Mouse (Mus musculus): ENCODE measurements at regions not wholly inside any gene's neighbourhood (a gene's known extent, or its start where the extent isn't known, plus 50 kb on each side); places are given as distances from the start of the nearest gene placed in this dataset.

GRCm38 (mm10) chr3:101704326-101704725 is 99.8 kb upstream of the Atp1a1 start:
- no peak overlapping the region for H3K4me2 ChIP-seq (ENCODE audit: low read depth, low read length)
- no peak overlapping the region for H3K4me3 ChIP-seq (ENCODE audit: low read depth, low read length)
- peaks cover 19% of the 10 kb centered on the region for H3K4me1 ChIP-seq (ENCODE audit: control insufficient read depth, insufficient read depth, low read length)
- no peaks in the 10 kb centered on the region for H3K9me3 ChIP-seq (ENCODE audit: control insufficient read depth, low read length)
- ATAC-seq (ENCODE audit: low read depth) = no peak
- DNase-seq (ENCODE audit: low spot score) = no peak
- H3K36me3 ChIP-seq (ENCODE audit: control insufficient read depth, insufficient read depth, low read length) = no peaks in the 10 kb centered on the region
- H3K9ac ChIP-seq (ENCODE audit: low read depth, low read length) = no peak overlapping the region
- no peak overlapping the region for H3K27ac ChIP-seq (replicated peaks; ENCODE audit: low read depth, low read length)
- no peaks in the 10 kb centered on the region for H3K27me3 ChIP-seq (replicated peaks; ENCODE audit: control insufficient read depth, insufficient read depth, low read length)
- 89% methylated on average over 5 of the region's 5 CpGs for WGBS

- no peak overlapping the region for H3K4me3 ChIP-seq (ENCODE audit: low read depth, low read length)
- DNase-seq (ENCODE audit: low spot score) = peak; percentile 41
- no peaks in the 10 kb centered on the region for H3K27me3 ChIP-seq (replicated peaks; ENCODE audit: control insufficient read depth, insufficient read depth, low read length)
- 0 out of 2 replicates have a peak overlapping the region, but pooled peaks have one; percentile 1 for H3K27ac ChIP-seq (replicated peaks; ENCODE audit: low read depth, low read length)
- peaks cover 19% of the 10 kb centered on the region for H3K4me1 ChIP-seq (ENCODE audit: control insufficient read depth, insufficient read depth, low read length)
- H3K9ac ChIP-seq (ENCODE audit: low read depth, low read length) = no peak overlapping the region
- 4% methylated on average over 1 of the region's 1 CpGs for WGBS
- H3K36me3 ChIP-seq (ENCODE audit: control insufficient read depth, insufficient read depth, low read length) = no peaks in the 10 kb centered on the region
- peak; percentile 45 for ATAC-seq (ENCODE audit: low read depth)
- no peak overlapping the region for H3K4me2 ChIP-seq (ENCODE audit: low read depth, low read length)
- H3K9me3 ChIP-seq (ENCODE audit: control insufficient read depth, low read length) = no peaks in the 10 kb centered on the region
Observed at GRCm38 (mm10) chr3:101701763-101702173, 97.3 kb upstream of the Atp1a1 start.

GRCm38 (mm10) chr3:101700974-101701610 is 96.6 kb upstream of the Atp1a1 start:
- DNase-seq (ENCODE audit: low spot score) = peak; percentile 86
- no peak overlapping the region for H3K4me3 ChIP-seq (ENCODE audit: low read depth, low read length)
- no peak overlapping the region for H3K27ac ChIP-seq (replicated peaks; ENCODE audit: low read depth, low read length)
- H3K4me1 ChIP-seq (ENCODE audit: control insufficient read depth, insufficient read depth, low read length) = peaks cover 19% of the 10 kb centered on the region
- H3K4me2 ChIP-seq (ENCODE audit: low read depth, low read length) = no peak overlapping the region
- ATAC-seq (ENCODE audit: low read depth) = peak; percentile 81
- H3K9ac ChIP-seq (ENCODE audit: low read depth, low read length) = no peak overlapping the region
- WGBS = 40% methylated on average over 10 of the region's 10 CpGs
- H3K9me3 ChIP-seq (ENCODE audit: control insufficient read depth, low read length) = no peaks in the 10 kb centered on the region
- H3K27me3 ChIP-seq (replicated peaks; ENCODE audit: control insufficient read depth, insufficient read depth, low read length) = no peaks in the 10 kb centered on the region
- no peaks in the 10 kb centered on the region for H3K36me3 ChIP-seq (ENCODE audit: control insufficient read depth, insufficient read depth, low read length)

- peak; percentile 32 for DNase-seq (ENCODE audit: low spot score)
- Histone ChIP-seq H3K4me1 (ENCODE audit: control insufficient read depth, insufficient read depth, low read length) (peaks cover 19% of the 10 kb centered on the region), H3K27ac (replicated peaks; ENCODE audit: low read depth, low read length) (no peak overlapping the region), H3K4me2 (ENCODE audit: low read depth, low read length) (no peak overlapping the region), H3K9me3 (ENCODE audit: control insufficient read depth, low read length) (no peaks in the 10 kb centered on the region), H3K9ac (ENCODE audit: low read depth, low read length) (no peak overlapping the region), H3K36me3 (ENCODE audit: control insufficient read depth, insufficient read depth, low read length) (no peaks in the 10 kb centered on the region), H3K27me3 (replicated peaks; ENCODE audit: control insufficient read depth, insufficient read depth, low read length) (no peaks in the 10 kb centered on the region), H3K4me3 (ENCODE audit: low read depth, low read length) (no peak overlapping the region)
- ATAC-seq (ENCODE audit: low read depth) = peak; percentile 34
- WGBS = 64% methylated on average over 12 of the region's 12 CpGs
Observed at GRCm38 (mm10) chr3:101699929-101700681, 95.6 kb upstream of the Atp1a1 start.

GRCm38 (mm10) chr3:101696832-101697231 is 92.3 kb upstream of the Atp1a1 start:
- DNase-seq (ENCODE audit: low spot score) (no peak), ATAC-seq (ENCODE audit: low read depth) (no peak)
- no peak overlapping the region for H3K9ac ChIP-seq (ENCODE audit: low read depth, low read length)
- H3K4me2 ChIP-seq (ENCODE audit: low read depth, low read length) = no peak overlapping the region
- H3K27me3 ChIP-seq (replicated peaks; ENCODE audit: control insufficient read depth, insufficient read depth, low read length) = no peaks in the 10 kb centered on the region
- WGBS = 86% methylated on average over 2 of the region's 2 CpGs
- peaks cover 13% of the 10 kb centered on the region for H3K4me1 ChIP-seq (ENCODE audit: control insufficient read depth, insufficient read depth, low read length)
- no peak overlapping the region for H3K27ac ChIP-seq (replicated peaks; ENCODE audit: low read depth, low read length)
- H3K4me3 ChIP-seq (ENCODE audit: low read depth, low read length) = no peak overlapping the region
- no peaks in the 10 kb centered on the region for H3K9me3 ChIP-seq (ENCODE audit: control insufficient read depth, low read length)
- H3K36me3 ChIP-seq (ENCODE audit: control insufficient read depth, insufficient read depth, low read length) = no peaks in the 10 kb centered on the region

- no peaks in the 10 kb centered on the region for H3K36me3 ChIP-seq (ENCODE audit: control insufficient read depth, insufficient read depth, low read length)
- no peak for DNase-seq (ENCODE audit: low spot score)
- no peak overlapping the region for H3K4me3 ChIP-seq (ENCODE audit: low read depth, low read length)
- H3K27me3 ChIP-seq (replicated peaks; ENCODE audit: control insufficient read depth, insufficient read depth, low read length) = no peaks in the 10 kb centered on the region
- no peaks in the 10 kb centered on the region for H3K4me1 ChIP-seq (ENCODE audit: control insufficient read depth, insufficient read depth, low read length)
- H3K9me3 ChIP-seq (ENCODE audit: control insufficient read depth, low read length) = no peaks in the 10 kb centered on the region
- no peak overlapping the region for H3K9ac ChIP-seq (ENCODE audit: low read depth, low read length)
- WGBS = 45% methylated on average over 1 of the region's 1 CpGs
- H3K4me2 ChIP-seq (ENCODE audit: low read depth, low read length) = no peak overlapping the region
- ATAC-seq (ENCODE audit: low read depth) = no peak
- no peak overlapping the region for H3K27ac ChIP-seq (replicated peaks; ENCODE audit: low read depth, low read length)
Observed at GRCm38 (mm10) chr3:101694311-101694710, 89.8 kb upstream of the Atp1a1 start.

GRCm38 (mm10) chr3:101691937-101692604 is 87.6 kb upstream of the Atp1a1 start:
- H3K4me2 ChIP-seq (ENCODE audit: low read depth, low read length) = no peak overlapping the region
- no peak overlapping the region for H3K27ac ChIP-seq (replicated peaks; ENCODE audit: low read depth, low read length)
- no peaks in the 10 kb centered on the region for H3K36me3 ChIP-seq (ENCODE audit: control insufficient read depth, insufficient read depth, low read length)
- no peak overlapping the region for H3K9ac ChIP-seq (ENCODE audit: low read depth, low read length)
- no peak overlapping the region for H3K4me3 ChIP-seq (ENCODE audit: low read depth, low read length)
- DNase-seq (ENCODE audit: low spot score) = peak; percentile 51
- H3K9me3 ChIP-seq (ENCODE audit: control insufficient read depth, low read length) = no peaks in the 10 kb centered on the region
- H3K4me1 ChIP-seq (ENCODE audit: control insufficient read depth, insufficient read depth, low read length) = no peaks in the 10 kb centered on the region
- no peak for ATAC-seq (ENCODE audit: low read depth)
- H3K27me3 ChIP-seq (replicated peaks; ENCODE audit: control insufficient read depth, insufficient read depth, low read length) = no peaks in the 10 kb centered on the region
- 59% methylated on average over 8 of the region's 8 CpGs for WGBS

- Histone ChIP-seq H3K36me3 (ENCODE audit: control insufficient read depth, insufficient read depth, low read length) (no peaks in the 10 kb centered on the region), H3K27me3 (replicated peaks; ENCODE audit: control insufficient read depth, insufficient read depth, low read length) (no peaks in the 10 kb centered on the region), H3K4me2 (ENCODE audit: low read depth, low read length) (no peak overlapping the region), H3K27ac (replicated peaks; ENCODE audit: low read depth, low read length) (no peak overlapping the region), H3K9ac (ENCODE audit: low read depth, low read length) (no peak overlapping the region), H3K4me1 (ENCODE audit: control insufficient read depth, insufficient read depth, low read length) (no peaks in the 10 kb centered on the region), H3K9me3 (ENCODE audit: control insufficient read depth, low read length) (no peaks in the 10 kb centered on the region), H3K4me3 (ENCODE audit: low read depth, low read length) (no peak overlapping the region)
- WGBS = 59% methylated on average over 2 of the region's 2 CpGs
- ATAC-seq (ENCODE audit: low read depth) (no peak), DNase-seq (ENCODE audit: low spot score) (no peak)
Observed at GRCm38 (mm10) chr3:101690779-101691178, 86.3 kb upstream of the Atp1a1 start.

Measured in embryonic facial prominence, embryonic 14.5 days (tissue).